Mouse (Mus musculus): ENCODE measurements around the gene Dpy30.

DNA sequence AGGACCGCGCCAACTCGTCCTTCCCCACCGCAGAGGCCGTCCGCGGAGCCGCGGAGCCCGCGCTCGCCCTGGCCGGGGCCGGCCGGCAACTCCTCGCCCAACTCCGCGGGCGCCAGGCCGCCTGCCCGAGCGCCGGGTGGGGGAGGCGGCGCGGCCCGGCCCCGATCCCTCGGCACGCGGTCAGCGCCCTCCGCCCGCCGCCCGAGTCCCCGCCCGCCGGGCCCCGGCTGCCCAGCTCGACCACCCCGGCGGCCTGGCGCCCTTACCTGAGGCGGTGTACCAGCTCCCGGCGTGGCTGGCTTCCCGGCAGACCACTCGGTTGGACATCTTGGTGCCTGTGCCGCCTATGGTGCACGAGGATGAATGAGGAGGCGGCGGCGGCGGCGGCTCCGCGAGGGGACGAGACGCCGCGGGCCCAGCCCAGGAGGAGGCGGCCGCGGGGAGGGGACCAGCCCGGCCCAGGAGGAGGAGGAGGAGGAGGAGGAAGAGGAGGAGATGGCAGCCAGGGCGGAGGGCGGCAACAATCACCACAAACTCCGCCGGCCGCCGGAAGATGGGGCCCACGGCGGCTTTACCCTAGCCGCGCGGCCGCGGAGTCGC, 29.2 kb downstream of the Dpy30 start:
- TF ChIP-seq POLR2A (IDR thresholded peaks at IDR 0.05; ENCODE audit: control insufficient read depth, extremely low read depth, insufficient read depth, low read length, poor library complexity) (no peak), CTCF (IDR thresholded peaks at IDR 0.05; ENCODE audit: borderline replicate concordance, control insufficient read depth, extremely low read depth, insufficient read depth, low read length, poor library complexity) (no peak; the same call in 1 of the 2 replicates)

Measured in thymus, adult 2 months (tissue).